Mouse (Mus musculus): ENCODE measurements around the gene Ubtd2.

GRCm38 (mm10) chr11:32542181-32542580, 87.0 kb downstream of the Ubtd2 start:
- no peak for TF ChIP-seq CTCF (conservative IDR thresholded peaks at IDR 0.05; ENCODE audit: low read length)
- no peak for TF ChIP-seq NANOG (IDR thresholded peaks at IDR 0.05; ENCODE audit: borderline replicate concordance, low read length)
- TF ChIP-seq POU5F1 (IDR thresholded peaks at IDR 0.05; ENCODE audit: borderline replicate concordance, low read length), result no peak
